Mouse (Mus musculus) embryonic facial prominence, embryonic 15.5 days (tissue): Measurements from ENCODE around the gene Pdcd11. TPM values are rescaled to one million over a fixed set of nuclear protein-coding genes. Genes with fewer than 3 reads are reported as not detected.
A peak's percentile ranks its signal among the peaks of the same experiment; 100 is the strongest.

ENCODE experiments used
- ATAC-seq: fragments of 200-750 bp; cut with Nextera tagmentation; 2 replicates; pipeline ENCODE4 v1.8.0; 2017; ENCODE audit warnings: low read depth, moderate TSS enrichment; ENCODE audit not compliant: insufficient number of reproducible peaks, low FRiP score, low TSS enrichment
- H3K27ac ChIP-seq: fragments of 300-500 bp; sonication (generic); replicated peaks from 2 replicates; pipeline ENCODE4 v1.5.1; 2015; ENCODE audit warnings: mild to moderate bottlenecking, inconsistent platforms
- H3K27me3 ChIP-seq: fragments of 300-500 bp; sonication (generic); 2 replicates; pipeline ENCODE4 v1.6.1; 2015; ENCODE audit warnings: inconsistent platforms
- H3K36me3 ChIP-seq: fragments of 300-500 bp; sonication (generic); 2 replicates; pipeline ENCODE4 v1.6.1; 2015; ENCODE audit warnings: mild to moderate bottlenecking, inconsistent platforms
- H3K4me1 ChIP-seq: fragments of 300-500 bp; sonication (generic); 2 replicates; pipeline ENCODE4 v1.6.1; 2015; ENCODE audit warnings: inconsistent platforms
- H3K4me2 ChIP-seq: fragments of 300-500 bp; sonication (generic); replicated peaks from 2 replicates; pipeline ENCODE4 v1.6.1; 2015; ENCODE audit warnings: mild to moderate bottlenecking, inconsistent platforms
- H3K4me3 ChIP-seq: fragments of 300-500 bp; sonication (generic); replicated peaks from 2 replicates; pipeline ENCODE4 v1.5.1; 2015; ENCODE audit warnings: mild to moderate bottlenecking, inconsistent platforms
- H3K9ac ChIP-seq: fragments of 300-500 bp; sonication (generic); 2 replicates; pipeline ENCODE4 v1.6.1; 2015; ENCODE audit warnings: inconsistent platforms
- H3K9me3 ChIP-seq: fragments of 300-500 bp; sonication (generic); replicated peaks from 2 replicates; pipeline ENCODE4 v1.6.1; 2016; ENCODE audit warnings: inconsistent platforms
- WGBS: fragments of 180-500 bp; shearing (Covaris S2); methylation state at CpG from one replicate; pipeline ENCODE4 v1.1.7; 2015; 5-methylcytosine and 5-hydroxymethylcytosine counted together
- polyA plus RNA-seq: library from polyadenylated mRNA; unstranded; fragments of >200 nt; fragmentation: Nextera tagmentation; extraction: Ambion mirVana; gene quantifications from 2 replicates; pipeline ENCODE4 v1.2.1, GENCODE M21; 2015

The Pdcd11 gene
- 8.3 and 10.3 TPM in 2 replicates for polyA plus RNA-seq

- peaks cover 24% of the 10 kb centered on the region for H3K4me1 ChIP-seq
- H3K9ac ChIP-seq: peak within 1 kb of the TSS; percentile 86
- peak within 1 kb of the TSS; percentile 88 for H3K27ac ChIP-seq
- under 1% methylated on average over 56 of the region's 56 CpGs for WGBS
- H3K36me3 ChIP-seq: peaks cover 28% of the 10 kb centered on the region
- no peaks in the 10 kb centered on the region for H3K9me3 ChIP-seq
- H3K4me3 ChIP-seq: peak within 1 kb of the TSS; percentile 97
- H3K4me2 ChIP-seq: peak within 1 kb of the TSS; percentile 58
- H3K27me3 ChIP-seq: no peaks in the 10 kb centered on the region
- peak; percentile 97 for ATAC-seq
These were observed at the start of gene Pdcd11, which contains the start of gene Usmg5 for GRCm38 (mm10) chr19:47090550-47091156. Gene Pdcd11 (plus strand): TSS chr19:47090768. Gene Usmg5 (minus strand): TSS chr19:47090647.

DNA sequence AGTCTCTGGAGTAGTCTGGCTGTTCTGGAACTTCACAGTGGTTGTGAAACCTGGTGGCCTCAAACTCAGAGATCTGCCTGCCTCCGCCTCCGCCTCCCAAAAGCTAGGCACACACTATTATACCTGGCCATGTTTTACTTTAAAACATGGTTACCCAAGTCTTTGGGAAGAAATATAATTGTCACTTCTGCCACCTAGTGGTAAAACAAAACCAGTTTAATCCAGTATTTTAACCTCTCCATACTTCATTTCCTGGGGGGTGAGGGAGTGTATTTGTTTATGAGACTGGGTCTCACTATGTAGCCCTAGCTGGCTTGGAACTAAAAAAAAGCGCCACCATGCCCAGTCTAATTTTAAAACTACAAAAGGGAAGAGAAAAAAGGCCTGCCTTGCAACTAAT is 47.0 kb upstream of the Pdcd11 start:
- Histone ChIP-seq H3K4me2 (no peak overlapping the region), H3K9me3 (no peaks in the 10 kb centered on the region), H3K27me3 (no peaks in the 10 kb centered on the region), H3K27ac (no peak overlapping the region), H3K9ac (no peak overlapping the region), H3K4me1 (no peaks in the 10 kb centered on the region), H3K36me3 (peaks cover 38% of the 10 kb centered on the region), H3K4me3 (no peak overlapping the region)
- 89% methylated on average over 3 of the region's 3 CpGs for WGBS
- ATAC-seq: no peak

- no peaks in the 10 kb centered on the region for H3K9me3 ChIP-seq
- H3K9ac ChIP-seq: no peak overlapping the region
- H3K4me3 ChIP-seq: no peak overlapping the region
- 92% methylated on average over 1 of the region's 1 CpGs for WGBS
- H3K27me3 ChIP-seq: no peaks in the 10 kb centered on the region
- no peak overlapping the region for H3K27ac ChIP-seq
- no peak for ATAC-seq
- H3K4me1 ChIP-seq: peaks cover 12% of the 10 kb centered on the region
- H3K36me3 ChIP-seq: peaks cover 20% of the 10 kb centered on the region; the same call in 1 of the 2 replicates
- H3K4me2 ChIP-seq: no peak overlapping the region
These were observed 44.2 kb upstream of the Pdcd11 start for GRCm38 (mm10) chr19:47046343-47046742.

- H3K27me3 ChIP-seq: no peaks in the 10 kb centered on the region
- ATAC-seq: no peak
- no peak overlapping the region for H3K27ac ChIP-seq
- peaks cover 20% of the 10 kb centered on the region; the same call in 1 of the 2 replicates for H3K36me3 ChIP-seq
- H3K9me3 ChIP-seq: no peaks in the 10 kb centered on the region
- H3K4me1 ChIP-seq: peaks cover 12% of the 10 kb centered on the region
- no peak overlapping the region for H3K9ac ChIP-seq
- no peak overlapping the region for H3K4me2 ChIP-seq
- H3K4me3 ChIP-seq: no peak overlapping the region
- WGBS: 78% methylated on average over 13 of the region's 13 CpGs
These were observed 43.2 kb upstream of the Pdcd11 start for GRCm38 (mm10) chr19:47047236-47047833.

DNA sequence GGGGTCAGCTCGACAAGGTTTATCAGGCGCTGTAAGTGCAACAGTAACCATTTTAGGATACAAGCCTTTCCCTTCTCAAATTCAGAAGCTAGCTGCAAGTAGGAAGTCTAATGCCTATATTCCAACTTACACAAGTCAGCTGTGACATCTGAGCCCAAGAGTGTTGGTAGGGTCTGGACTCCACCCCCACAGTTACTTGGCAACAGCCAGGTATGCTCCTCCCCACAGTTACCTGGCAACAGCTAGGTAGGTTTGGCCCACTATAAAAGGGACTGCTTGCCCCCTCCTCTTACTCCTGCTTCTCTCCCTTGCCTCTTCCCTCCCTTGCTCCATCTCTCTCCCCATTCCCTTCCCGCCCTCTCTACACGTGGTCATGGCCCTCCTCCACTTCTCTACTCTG is 41.5 kb upstream of the Pdcd11 start:
- H3K36me3 ChIP-seq: peaks cover 17% of the 10 kb centered on the region; the same call in 1 of the 2 replicates
- H3K27ac ChIP-seq: no peak overlapping the region
- peaks cover 12% of the 10 kb centered on the region for H3K4me1 ChIP-seq
- 60% methylated on average over 4 of the region's 4 CpGs for WGBS
- H3K4me3 ChIP-seq: 0 out of 2 replicates have a peak overlapping the region, but pooled peaks have one; percentile 82
- H3K27me3 ChIP-seq: no peaks in the 10 kb centered on the region
- H3K4me2 ChIP-seq: peak overlapping the region; percentile 62; the same call in 1 of the 2 replicates
- no peak for ATAC-seq
- H3K9ac ChIP-seq: no peak overlapping the region
- no peaks in the 10 kb centered on the region for H3K9me3 ChIP-seq

DNA sequence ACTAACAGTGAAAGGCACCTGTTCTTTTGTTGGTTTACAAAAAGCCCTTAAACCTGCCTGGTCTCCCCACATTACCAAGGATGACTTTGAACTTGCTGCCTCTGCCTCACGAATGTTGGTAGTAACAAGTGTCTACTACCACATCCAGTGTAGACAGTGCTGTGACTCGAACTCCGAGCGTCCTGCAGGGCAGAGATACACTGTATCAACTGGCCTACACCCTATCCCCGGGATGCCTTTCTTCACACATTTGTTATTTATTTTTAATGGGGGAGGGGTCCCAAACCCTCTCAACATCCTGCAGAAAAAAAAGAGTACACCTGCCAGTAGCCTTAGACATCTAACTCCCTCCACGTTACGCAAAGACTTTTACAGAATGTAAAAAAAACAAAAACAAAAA is 40.7 kb upstream of the Pdcd11 start:
- H3K27ac ChIP-seq: no peak overlapping the region
- ATAC-seq: no peak
- peak overlapping the region; percentile 62 for H3K4me2 ChIP-seq
- peaks cover 12% of the 10 kb centered on the region for H3K4me1 ChIP-seq
- H3K4me3 ChIP-seq: peak overlapping the region; percentile 82
- H3K36me3 ChIP-seq: peaks cover 17% of the 10 kb centered on the region; the same call in 1 of the 2 replicates
- H3K27me3 ChIP-seq: no peaks in the 10 kb centered on the region
- WGBS: 7% methylated on average over 7 of the region's 7 CpGs
- no peaks in the 10 kb centered on the region for H3K9me3 ChIP-seq
- peak overlapping the region; percentile 89 for H3K9ac ChIP-seq

GRCm38 (mm10) chr19:47050271-47051032 is 40.1 kb upstream of the Pdcd11 start, which contains the start of gene Pcgf6:
Gene Pcgf6 (minus strand): TSS chr19:47050906.
- H3K9me3 ChIP-seq: no peaks in the 10 kb centered on the region
- peak within 1 kb of the TSS; percentile 88 for H3K27ac ChIP-seq
- peaks cover 12% of the 10 kb centered on the region for H3K4me1 ChIP-seq
- ATAC-seq: peak; percentile 80
- peak within 1 kb of the TSS; percentile 82 for H3K4me3 ChIP-seq
- H3K36me3 ChIP-seq: peaks cover 12% of the 10 kb centered on the region; the same call in 1 of the 2 replicates
- under 1% methylated on average over 74 of the region's 75 CpGs for WGBS
- H3K27me3 ChIP-seq: no peaks in the 10 kb centered on the region
- peak within 1 kb of the TSS; percentile 62 for H3K4me2 ChIP-seq
- H3K9ac ChIP-seq: peak within 1 kb of the TSS; percentile 89

- Histone ChIP-seq H3K27ac (no peak overlapping the region), H3K36me3 (no peaks in the 10 kb centered on the region), H3K9me3 (no peaks in the 10 kb centered on the region), H3K9ac (no peak overlapping the region), H3K27me3 (no peaks in the 10 kb centered on the region), H3K4me2 (no peak overlapping the region), H3K4me1 (peaks cover 12% of the 10 kb centered on the region), H3K4me3 (no peak overlapping the region)
- WGBS: 75% methylated on average over 4 of the region's 4 CpGs
- ATAC-seq: no peak
These were observed 37.6 kb upstream of the Pdcd11 start for GRCm38 (mm10) chr19:47052927-47053326.

- WGBS: 83% methylated on average over 4 of the region's 4 CpGs
- Histone ChIP-seq H3K9ac (no peak overlapping the region), H3K4me3 (no peak overlapping the region), H3K9me3 (no peaks in the 10 kb centered on the region), H3K36me3 (no peaks in the 10 kb centered on the region), H3K4me1 (peaks cover 12% of the 10 kb centered on the region), H3K4me2 (no peak overlapping the region), H3K27ac (no peak overlapping the region), H3K27me3 (no peaks in the 10 kb centered on the region)
- ATAC-seq: no peak
These were observed 37.1 kb upstream of the Pdcd11 start for GRCm38 (mm10) chr19:47053471-47053870.

DNA sequence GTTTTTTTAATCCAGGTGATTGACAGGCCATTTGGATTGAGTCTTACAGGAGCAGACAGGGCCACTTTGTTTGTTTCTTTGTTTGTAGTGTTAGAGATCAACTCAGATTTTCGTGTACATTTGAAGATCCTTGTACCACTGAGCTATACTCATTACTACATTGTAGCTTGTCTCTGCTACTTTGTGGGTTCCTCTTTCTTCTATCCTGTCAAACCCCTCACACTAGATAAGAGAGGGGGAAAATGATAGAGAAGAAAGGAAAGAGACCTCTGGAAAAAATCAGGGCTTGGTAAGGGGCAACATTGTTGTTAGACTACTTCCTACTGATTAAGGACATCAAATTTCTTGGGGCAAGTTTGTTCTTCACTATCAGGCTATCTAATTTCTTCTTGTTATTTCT is 32.9 kb upstream of the Pdcd11 start:
- no peak for ATAC-seq
- H3K36me3 ChIP-seq: no peaks in the 10 kb centered on the region
- WGBS: 49% methylated on average over 1 of the region's 1 CpGs
- H3K4me3 ChIP-seq: no peak overlapping the region
- H3K4me2 ChIP-seq: no peak overlapping the region
- H3K27me3 ChIP-seq: no peaks in the 10 kb centered on the region
- no peaks in the 10 kb centered on the region for H3K4me1 ChIP-seq
- H3K9me3 ChIP-seq: no peaks in the 10 kb centered on the region
- no peak overlapping the region for H3K9ac ChIP-seq
- H3K27ac ChIP-seq: no peak overlapping the region

DNA sequence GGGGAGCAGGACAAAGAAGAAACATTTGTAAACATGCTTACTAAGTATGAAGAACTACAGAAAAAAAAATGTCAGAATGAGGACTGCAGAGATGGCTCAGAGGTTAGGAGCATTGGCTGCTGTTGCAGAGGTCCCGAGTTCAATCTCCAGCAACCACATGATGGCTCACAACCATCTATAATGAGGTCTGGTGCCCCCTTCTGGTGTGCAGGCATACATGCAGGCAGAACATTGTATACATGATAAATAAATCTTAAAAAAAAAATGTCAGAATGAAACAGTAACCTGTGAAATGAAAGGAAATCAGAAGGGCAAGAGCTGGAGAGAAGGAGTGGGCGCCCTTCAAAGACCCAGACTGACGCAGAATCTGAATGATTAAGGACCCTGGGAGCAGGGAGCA is 24.7 kb upstream of the Pdcd11 start:
- Histone ChIP-seq H3K4me2 (no peak overlapping the region), H3K4me1 (peaks cover 14% of the 10 kb centered on the region), H3K36me3 (peaks cover 4% of the 10 kb centered on the region; the same call in 1 of the 2 replicates), H3K27me3 (no peaks in the 10 kb centered on the region), H3K4me3 (no peak overlapping the region), H3K9ac (no peak overlapping the region), H3K27ac (no peak overlapping the region), H3K9me3 (no peaks in the 10 kb centered on the region)
- 94% methylated on average over 3 of the region's 3 CpGs for WGBS
- no peak for ATAC-seq
